Mouse (Mus musculus) induced T-regulatory cell, adult 2 months (primary cell): Measurements from ENCODE around the gene Eid3.

Source experiments
- DNase-seq: peaks from one replicate; pipeline ENCODE4 v3.0.0-alpha.2; 2012; ENCODE audit warnings: low read depth

Eid3 gene

DNA sequence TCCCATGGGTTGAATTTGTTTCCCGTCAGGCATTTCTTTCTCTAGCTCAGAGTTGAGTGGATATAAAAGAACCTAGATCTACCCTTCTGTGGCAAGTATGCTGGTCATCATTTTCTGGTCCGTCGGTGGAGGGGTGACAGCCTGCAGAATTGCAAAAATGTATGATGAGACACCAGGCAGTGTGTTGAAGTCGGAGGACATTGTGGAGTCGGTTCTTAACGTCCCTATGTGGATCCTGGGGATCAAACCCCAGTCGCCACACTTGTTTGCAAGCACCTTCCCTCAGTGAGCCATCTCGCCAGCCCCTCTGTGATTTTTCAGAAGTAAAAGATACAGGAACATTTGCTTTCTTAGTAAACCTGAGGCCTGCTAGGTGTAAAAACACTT, 5.5 kb upstream of the Eid3 start:
- no peak for DNase-seq

DNA sequence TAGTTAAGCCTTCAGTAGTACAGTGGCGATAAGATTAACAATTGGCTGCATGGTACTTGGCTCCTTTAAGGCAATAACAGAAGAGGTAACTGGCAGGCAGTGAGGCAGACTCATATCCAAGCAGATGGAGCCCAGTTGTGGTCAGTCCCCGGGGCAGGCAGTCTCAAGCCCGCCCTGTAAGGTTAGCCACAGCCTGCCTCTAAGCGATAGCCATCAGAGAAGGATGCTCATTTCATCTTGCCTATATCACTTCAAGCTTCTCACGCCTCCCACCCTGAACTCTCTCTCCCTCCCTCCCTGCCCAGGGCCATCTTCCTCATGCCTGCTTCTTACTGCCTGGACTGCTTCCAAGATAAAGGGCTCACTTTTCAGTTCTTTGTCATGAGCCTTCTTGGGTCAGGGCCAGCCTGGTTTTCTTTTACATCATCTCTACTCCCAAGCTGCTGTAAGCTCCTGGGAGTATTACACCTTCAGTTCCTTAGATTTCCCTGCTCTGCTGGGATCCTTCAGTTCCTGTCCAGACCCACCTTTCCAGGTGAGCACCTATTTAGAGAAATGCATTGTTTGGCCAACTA, 3.2 kb upstream of the Eid3 start:
- DNase-seq = no peak

DNA sequence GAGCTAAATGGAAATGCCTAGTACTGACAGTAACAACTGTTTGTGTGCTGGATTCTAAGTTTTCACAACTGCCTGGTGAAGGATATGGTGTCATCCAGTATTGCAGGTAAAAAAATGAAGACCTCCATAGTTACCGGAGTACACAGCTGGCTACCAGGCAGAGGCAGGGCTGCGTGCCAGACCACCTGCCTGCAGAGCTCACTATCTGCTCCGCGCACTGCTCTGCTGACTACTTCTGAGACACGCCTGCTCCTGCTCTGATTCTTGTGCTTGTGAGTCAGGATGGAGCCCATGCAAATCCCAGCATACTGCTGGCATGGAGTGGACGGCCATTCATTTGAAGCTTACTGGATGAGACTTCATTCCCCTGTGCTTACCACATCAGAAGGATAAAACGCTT, 2.6 kb upstream of the Eid3 start:
- no peak for DNase-seq

DNA sequence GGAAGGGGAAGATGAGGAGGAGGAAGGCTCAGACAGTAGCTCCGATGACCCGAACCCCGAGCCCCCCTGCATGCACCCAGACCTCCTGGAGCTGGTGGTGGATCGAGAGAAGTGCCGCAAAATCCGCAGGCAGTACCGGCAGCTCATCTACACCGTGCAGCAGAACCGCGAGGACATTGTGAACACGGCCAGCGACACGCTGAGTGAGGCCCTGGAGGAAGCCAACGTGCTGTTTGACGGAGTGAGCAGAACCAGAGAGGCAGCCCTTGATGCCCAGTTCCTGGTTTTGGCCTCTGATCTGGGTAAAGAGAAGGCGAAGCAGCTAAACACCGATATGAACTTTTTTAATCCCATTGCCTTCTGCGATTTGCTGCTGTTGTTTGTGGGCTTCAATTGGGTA, 406 bp downstream of the Eid3 start:
- no peak for DNase-seq

DNA sequence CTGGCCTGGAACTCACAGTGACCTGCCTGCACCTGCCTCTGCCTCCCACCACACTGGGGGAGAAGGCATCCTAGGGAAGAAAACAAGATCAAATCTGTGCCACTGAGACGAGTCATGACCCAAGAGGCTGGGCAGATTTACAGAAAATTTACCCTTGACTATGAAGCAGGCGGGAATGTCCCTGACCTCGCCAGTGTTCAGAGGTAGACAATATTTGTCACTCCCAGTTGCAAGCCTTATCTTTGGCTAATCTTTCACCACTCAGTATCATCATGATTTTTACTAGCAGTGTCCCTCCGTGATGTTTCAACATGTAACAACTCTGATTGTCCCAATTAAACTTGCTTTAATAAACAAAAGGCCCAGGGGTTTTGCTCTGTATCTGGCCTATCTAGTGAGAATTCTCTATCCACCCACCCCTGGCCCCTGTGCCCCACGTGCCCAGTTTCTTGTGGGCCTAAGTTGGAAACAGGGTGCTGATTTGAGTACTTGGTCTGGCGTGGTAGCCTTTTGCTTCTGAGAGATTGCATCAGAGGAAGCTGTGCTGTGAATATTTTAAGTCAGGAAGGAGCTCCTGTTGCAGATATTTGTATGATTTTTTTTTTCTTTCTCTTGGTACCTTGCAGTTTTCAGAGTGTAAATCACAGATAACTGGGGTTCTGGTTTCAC, 2.1 kb downstream of the Eid3 start:
- DNase-seq = no peak

DNA sequence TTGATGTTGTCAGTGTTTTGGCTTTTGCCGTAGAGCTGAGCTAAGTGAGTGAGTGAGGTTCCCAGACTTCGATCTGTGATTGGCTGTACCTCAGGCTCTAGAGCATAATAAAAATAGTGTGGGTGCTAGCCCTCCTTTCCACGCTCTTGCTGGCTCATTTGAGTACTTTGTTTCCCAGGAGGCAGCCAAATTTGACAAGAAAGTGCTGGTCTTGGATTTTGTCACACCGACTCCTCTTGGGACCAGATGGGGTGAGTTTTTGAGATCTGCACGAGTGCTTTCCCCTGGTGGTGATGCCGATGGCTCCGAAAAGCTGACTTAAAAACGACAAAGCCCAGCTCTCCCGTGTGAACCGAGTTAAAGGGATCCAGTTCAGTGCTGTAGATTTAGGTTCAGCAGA, 9.0 kb downstream of the Eid3 start:
- DNase-seq = no peak

DNA sequence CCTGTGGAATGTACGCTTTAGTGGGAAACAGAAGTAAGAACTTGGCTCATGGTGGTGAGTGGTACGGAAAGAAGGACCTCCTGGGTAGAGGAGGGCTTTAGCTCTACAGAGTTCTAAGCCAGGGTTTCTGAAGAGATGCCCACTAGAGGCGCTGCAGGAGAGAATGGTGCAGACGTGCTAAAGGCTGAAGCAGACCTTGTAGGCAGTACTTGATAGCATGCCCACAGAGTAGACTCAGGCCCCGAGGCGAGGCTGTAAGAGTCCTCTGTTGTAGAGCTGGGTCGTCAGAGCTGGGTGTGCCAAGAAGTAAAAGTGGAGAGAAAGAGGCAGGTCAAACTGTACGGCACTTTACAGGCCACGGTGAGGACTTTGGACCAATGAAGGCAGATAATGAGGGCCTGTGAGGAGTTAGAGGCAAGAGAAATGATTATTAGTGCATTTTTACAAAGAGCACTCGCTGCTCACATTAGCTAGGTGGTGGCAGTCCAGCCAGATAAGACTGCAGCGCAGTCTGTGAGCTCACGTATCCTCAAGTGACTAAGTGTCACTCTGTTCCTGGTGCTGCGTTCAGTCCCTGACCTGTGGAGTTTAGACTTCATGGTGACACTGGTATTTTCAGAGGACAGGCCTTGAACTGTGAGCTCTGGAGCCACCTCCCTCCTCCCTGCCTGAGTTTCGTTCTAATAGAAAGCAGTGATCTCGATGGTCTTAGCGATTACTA, 9.8 kb downstream of the Eid3 start:
- peak; percentile 48 for DNase-seq

DNA sequence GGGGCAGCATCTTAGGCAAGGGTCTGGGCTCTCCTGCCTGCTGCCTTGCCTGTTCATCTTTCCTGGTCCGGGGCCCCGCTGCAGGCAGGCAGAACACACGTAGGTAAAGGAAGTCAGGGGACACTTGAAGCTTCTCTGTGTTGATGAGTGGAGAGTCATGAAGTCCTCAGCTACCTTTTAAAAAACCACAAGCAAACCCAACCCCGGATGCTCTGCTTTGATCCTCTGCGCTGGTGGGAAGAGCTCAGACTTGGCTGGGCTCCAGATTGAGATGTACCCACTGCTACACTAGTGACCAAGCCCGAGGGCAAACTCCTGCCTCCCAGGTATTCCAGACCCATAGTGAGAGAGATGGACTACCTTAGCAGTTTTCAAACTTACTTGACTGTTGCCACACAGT, 20.9 kb downstream of the Eid3 start:
- peak; percentile 73 for DNase-seq

DNA sequence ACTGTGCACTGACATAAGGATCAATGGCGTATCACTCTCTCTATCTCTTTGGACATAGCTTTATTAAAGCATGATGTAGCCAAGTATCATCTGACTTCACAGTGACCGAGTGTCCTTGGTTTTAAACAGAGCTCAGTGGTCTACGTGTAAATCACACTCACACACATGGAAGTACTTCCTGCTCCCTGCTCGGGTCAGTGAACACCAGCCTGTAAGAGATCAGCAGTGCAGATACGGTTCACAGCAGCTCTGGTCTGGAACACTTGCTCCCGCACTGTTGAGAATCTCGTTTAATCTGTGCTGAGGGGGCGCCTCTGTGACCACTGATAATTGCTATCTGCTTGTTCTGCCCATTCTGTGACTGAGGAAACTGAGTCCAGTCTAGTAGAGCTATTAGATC, 22.1 kb downstream of the Eid3 start:
- DNase-seq = no peak

DNA sequence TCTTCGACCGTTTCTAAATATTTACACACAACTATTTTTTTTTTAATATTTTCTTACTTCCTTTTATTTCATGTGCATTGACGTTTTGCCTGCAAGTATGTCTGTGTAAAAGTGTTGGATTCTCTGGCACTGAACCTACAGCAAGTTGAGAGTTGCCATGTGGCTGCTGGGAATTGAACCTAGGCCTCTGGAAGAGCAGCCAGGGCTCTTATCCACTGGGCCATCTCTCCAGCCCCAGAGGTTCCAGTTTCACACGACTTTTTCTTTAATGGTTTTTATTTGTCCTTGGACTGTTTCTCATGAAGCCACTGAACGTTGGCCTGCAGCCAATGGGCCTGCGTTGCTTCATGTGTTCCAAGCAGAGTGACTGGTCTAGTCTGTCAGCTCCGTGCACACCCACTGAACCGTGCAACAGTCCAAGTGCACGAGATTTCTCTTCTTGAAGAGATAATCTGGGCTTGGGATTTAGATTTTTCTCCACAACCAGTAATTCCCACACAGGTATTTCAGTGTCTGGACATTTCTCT, 23.1 kb downstream of the Eid3 start:
- no peak for DNase-seq

DNA sequence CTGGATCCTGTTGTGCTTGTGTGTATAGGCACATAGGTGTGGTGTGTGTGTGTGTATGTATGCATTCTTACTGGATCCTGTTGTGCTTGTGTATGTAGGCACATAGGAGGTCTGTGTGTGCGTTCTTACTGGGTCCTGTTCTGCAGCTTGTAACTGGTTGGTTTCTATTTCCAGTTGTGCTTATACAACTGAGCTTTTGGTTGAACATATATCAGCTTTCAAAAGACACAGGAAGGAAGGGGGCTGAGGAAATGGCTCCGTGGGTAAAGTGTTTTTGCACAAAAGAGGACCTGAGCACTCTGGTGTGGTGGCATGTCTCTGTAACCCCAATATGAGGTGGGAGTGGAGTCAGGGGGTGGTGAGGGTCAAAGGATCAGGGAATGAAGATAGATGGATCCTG, 24.5 kb downstream of the Eid3 start:
- peak; percentile 52 for DNase-seq

DNA sequence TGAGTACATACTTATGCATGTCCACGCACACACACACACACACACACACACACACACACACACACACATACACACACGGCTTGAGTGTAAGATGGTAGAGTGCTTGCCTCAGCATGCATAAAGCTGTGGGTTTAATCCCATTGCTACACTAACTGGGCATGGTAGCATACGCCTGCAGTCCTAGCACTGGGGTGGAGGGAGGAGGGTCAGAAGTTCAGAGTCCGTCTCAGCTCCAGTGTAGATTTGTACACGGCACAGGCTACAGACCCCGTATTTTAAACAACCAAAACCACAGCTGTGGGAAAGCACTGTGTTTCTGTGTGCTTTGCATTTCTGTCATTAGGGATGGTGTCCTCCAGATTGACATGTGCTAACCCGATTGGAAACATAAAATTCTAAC, 25.0 kb downstream of the Eid3 start:
- DNase-seq = no peak

DNA sequence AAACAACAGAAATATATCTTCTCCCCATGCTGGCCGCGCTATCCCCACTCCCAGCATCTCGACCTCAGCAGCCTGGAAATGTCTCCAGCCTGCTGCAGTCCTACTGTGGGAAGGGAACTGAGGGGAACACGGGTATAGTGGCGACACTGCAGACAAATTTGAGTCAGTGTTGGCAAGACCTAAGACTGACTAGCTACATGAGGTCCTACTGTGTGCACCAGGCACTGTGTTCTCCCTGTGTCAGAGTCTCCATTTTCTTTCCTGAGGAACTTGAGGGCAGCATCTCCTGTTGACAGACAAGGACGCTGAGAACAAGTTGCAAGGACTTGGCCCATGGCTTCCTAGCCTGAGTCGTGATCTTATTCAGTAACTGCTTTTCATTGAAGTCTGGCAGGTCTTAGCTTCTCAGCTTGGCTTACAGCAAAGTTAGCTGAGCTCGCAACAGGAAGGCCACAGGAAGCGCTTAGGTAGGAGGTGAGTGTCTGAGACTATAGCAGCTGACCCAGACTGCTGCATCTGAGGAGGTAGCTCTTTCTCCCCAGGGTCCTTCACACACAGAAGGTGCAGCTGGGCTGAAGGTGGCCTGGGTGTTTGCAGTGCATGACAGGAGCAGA, 26.1 kb downstream of the Eid3 start:
- DNase-seq = peak; percentile 46

DNA sequence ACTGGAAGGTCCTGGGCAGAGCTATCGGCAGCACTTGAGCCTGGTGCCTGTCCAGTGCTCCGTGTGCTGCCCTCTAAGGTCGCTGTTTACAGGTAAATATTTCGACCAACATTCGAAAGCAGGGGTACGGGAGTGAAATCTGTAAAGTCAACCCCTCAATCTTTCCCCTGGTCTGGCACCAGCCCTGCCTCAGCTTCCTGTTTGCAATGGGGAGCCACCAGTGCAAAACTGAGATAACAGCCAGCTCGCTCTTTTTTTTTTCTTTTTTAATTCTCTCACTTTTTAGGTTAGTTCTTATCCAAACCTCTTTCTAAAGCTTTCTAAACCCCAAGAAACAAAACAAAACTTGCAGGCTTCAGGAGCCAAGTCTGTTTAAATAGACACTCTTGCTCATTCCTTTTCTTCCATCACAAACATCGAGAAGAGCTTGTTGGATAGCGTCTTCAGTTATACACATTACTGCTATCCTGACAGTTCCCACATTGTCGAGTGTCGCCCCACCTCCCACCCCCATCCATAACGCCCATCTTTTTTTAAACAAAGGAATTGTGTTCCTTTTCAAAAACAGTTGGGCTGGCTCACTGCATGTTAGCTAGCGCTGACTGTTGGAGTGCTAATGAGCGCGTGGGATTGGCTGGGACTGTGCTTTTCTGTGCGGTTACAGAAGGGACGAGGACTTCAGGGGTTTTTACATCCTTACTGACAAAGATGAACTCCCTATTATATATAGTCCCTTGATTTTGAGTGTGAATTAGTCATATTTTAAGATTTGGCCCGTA, 27.6 kb downstream of the Eid3 start:
- DNase-seq = peak; percentile 25

DNA sequence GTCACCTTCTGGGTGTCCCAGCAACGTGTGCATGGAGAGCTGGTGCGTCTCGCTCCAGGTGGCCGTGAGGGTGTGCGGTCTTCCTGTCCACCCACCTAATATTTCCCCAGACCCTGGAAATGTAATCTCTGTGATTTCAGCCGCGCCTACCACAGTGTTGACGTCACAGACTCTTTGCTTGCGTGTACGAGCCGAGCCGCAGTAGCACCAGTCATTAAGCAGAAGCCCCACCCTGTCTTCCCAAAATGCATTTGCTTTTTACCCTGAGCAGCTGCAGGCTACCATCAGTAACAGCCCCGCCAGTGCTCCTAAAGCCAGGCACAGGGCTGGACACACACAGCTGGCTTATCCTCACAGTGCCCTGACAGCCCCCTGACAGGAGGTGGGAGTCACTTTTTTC, 31.5 kb downstream of the Eid3 start:
- no peak for DNase-seq

DNA sequence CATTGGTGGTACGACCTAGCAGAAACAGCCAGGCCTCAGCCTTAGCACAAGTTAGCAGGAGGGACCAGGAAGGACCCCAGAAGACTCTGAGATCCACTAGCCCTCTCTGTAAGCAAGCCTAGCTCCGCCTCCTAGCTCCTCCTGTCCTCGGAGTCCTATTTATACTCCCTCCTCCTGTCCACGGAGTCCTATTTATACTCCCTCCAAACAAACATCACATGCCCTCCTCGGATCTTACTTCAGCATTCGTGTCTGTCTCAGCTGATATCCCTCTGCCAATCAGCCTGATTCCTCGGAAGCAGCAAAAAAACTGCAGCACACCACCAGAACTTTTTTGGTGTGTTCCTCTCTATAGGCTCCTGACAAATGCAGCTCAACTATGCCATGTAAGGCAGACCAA, 32.5 kb downstream of the Eid3 start:
- no peak for DNase-seq

DNA sequence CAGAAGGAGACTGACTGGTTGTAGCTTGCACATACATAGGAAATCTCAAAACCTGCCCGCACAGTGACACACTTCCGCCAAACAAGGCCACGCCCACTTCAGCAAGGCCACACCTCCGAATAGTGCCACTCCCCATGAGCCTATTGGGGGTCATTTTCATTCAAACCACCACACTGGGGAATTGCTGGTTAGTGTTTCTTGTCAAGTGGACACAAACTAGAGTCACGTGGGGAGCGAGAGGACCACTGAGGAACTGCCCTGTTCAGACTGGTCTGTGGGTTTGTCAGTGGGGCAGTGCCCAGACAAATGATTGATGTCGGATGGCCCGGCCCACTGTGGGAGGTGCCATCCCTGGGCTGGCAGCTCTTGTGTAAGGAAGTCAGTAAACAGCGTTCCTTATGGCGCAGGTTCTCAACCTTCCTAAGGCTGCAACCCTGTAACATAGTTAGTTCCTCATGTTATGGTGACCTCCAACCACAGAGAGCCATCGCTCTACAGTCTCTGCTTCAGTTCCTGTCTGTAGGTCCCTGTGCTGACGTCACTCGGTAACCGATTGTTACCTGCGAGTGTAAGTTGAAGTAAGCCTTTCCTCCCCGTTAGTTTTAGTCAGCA, 33.5 kb downstream of the Eid3 start:
- peak; percentile 93 for DNase-seq

DNA sequence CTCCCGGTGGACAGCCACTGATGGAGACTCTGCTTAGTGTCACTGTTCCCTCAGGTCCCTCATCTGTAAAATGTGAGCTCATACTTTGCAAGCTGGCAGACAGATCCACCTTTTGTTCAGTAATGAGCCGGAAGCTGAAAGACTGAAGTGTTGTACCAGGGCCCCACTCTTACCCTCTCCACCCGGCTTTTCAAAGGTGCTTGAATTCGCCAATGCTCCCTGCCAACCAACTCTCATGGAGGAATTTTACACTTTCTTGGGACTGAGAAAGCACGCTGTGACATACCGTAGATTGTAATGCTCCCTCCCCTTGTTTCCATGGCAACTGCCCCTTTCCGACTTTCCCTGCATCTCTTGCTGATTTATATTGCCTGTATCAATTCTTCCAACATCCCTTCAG, 34.1 kb downstream of the Eid3 start:
- DNase-seq = no peak

DNA sequence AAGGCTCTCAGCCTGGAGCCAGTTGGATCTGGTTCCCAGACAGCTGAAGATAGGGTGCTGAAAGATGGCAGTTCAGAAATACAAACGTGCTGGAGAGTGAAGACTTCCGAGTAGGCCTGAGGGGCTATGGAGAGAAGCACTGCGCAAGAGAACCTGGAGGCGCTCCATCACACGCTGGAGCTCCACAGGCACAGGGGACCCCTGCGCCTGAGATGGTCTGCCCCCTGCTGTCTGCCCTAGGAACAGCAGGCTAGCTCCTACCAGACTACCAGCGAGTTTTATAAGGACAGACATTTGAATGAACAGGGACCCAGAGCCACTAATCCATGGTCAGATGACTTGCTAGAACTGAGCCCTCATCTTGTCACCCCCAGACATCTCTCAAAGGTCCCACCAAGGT, 35.0 kb downstream of the Eid3 start:
- peak; percentile 89 for DNase-seq

DNA sequence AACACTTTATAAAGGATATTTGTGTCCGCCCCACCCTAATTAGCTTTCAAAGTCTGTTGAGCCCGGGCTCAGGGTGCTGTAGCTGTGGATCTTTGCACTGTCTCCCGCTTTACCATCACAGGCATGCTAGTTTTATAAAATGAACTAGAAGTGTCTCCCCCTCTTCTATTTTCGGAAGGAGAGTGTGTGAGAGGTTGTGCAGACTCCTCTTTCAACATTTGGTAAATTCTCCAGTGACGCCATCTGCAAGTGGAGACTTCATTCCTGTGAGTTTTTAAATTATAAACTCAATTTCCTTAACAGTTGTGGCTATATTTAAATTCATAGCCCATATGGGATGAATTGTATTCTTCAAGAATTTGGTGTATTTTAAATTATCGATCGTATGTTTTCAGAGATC, 42.1 kb downstream of the Eid3 start:
- no peak for DNase-seq

DNA sequence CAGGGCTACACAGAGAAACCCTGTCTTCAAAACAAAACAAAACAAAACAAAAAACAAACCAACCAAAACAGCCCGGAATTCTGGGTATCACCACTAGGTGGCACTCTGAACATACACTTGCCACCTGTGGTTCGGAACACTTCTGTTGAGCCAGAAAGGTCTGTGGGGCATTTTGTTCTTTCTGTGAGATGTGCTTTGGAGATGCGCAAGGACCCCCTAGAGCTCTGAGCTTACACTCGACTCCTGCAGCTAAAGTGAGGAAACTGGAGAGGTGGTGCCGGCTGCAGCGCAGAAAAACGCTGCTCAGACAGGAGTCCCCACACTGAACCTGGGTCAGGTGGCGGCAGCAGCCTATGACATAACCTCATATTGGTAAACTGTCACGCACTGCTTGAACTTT, 43.0 kb downstream of the Eid3 start:
- peak; percentile 88 for DNase-seq

DNA sequence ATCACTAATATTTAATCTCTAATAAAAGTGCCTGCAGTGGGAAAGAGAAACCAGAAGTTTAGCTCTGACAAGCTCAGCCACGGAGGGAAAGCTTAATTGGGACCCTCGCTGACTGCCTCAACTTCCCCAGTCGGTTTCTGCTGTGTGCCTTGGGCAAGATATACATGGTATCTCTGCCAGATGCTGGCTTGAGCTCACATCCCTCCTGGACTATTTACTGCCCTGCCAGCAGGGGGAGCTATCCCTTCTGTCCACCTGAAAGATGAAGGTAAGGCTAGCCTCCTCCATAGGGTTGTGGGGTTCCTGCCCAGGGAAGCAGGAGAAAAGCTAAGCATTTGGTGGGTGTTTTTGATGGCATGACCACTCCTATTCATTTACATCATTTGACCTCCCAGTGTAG, 43.8 kb downstream of the Eid3 start:
- peak; percentile 64 for DNase-seq
